Mouse (Mus musculus): ENCODE data around the gene Hist2h2aa2.
"Not testable (repeated sequence)": the region's sequence is repeated elsewhere in the genome, so short reads cannot be mapped to it uniquely, and the experiment has no call there.

Hist2h2aa2 gene

GRCm38 (mm10) chr3:96262216-96262875 is 22.3 kb upstream of the Hist2h2aa2 start:
- in situ Hi-C loops (cut with MboI; ENCODE audit: low sequenced_read_pairs), result no loop called here

DNA sequence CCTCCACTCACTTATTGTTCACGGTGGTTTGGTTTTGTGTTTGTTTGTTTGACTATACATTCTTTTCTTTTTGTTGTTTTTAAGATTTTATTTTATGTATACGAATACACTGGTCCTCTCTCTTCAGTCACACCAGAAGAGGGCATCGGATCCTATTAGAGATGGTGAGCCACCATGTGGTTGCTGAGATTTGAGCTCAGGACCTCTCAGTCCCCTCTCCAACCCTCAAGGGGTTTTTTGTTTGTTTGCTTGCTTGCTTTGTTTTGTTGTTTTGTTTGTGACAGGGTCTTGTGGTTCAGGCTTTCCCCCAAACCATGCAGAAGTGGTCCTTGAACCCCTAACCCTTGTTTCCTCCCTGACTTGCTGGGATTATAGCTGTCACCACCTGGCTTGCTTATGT is 21.5 kb upstream of the Hist2h2aa2 start:
- in situ Hi-C loops (cut with MboI; ENCODE audit: low sequenced_read_pairs), result no loop called here

GRCm38 (mm10) chr3:96260220-96260619 is 20.1 kb upstream of the Hist2h2aa2 start:
- in situ Hi-C loops (cut with MboI; ENCODE audit: low sequenced_read_pairs), result no loop called here

GRCm38 (mm10) chr3:96257190-96257589 is 17.1 kb upstream of the Hist2h2aa2 start:
- in situ Hi-C loops (cut with MboI; ENCODE audit: low sequenced_read_pairs), result no loop called here

DNA sequence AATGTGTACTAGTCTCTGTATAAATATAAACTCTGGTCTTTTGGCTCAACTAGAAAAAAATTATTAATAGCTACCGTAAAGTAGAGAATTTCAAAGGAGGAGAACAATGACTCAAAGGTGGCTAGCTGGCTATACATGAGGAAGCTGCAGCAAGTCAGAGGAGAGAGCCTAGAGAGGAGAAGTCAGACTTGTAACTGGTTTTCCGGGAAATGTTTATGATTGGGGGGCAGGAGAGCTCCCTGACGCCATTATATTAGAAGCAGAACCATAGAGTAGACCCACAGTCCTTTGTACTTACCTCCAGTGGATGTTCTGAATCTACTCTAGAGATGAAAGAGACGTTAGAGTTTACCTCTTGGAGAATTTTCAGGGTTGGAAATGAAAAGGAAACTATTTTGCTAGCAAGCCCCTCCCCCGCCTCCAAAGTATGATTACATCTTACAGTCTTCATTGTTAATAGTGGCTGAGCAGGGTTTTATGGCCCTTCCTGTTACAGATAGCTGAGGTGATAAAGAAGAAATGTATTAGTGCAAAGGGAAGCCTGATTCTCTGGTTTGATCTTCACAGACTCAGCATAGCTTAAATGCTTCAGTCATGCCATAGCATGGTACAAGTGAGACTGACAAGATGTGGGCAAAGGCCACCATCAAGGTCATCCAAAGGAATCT is 16.0 kb upstream of the Hist2h2aa2 start:
- in situ Hi-C loops (cut with MboI; ENCODE audit: low sequenced_read_pairs), result no loop called here

DNA sequence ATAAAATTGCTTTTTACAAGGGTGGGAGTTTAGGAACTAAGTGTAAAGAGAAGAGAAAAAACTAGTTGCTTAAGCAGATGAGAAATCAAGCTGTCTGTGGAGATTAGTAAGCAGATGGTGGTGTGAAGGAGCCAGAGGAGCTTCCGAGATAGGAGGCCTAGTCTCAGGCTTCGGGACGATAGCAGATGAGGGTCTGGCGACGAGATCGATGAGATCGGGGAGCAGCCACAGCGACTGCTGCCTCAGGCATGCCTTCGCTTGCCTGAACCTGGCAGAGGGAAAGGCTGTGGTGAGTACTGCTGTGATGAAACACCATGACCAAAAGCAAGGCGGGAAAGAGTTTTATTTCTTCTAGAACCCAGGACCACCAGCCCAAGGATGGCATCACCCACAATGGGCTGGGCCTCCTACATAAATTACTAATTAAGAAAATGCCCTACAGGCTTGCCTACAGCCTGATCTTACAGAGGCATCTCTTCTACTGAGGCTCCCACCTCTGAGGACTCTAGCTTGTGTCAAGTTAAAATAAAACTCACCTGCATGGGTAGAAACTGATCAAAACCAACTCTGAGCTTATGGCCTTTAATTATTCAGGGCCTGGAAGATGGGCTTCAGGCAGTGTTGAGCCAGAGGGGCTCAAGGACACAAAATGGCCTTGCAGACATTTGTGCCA is 14.7 kb upstream of the Hist2h2aa2 start:
- in situ Hi-C loops (cut with MboI; ENCODE audit: low sequenced_read_pairs), result no loop called here

GRCm38 (mm10) chr3:96251787-96252186 is 11.7 kb upstream of the Hist2h2aa2 start:
- in situ Hi-C loops (cut with MboI; ENCODE audit: low sequenced_read_pairs), result no loop called here

DNA sequence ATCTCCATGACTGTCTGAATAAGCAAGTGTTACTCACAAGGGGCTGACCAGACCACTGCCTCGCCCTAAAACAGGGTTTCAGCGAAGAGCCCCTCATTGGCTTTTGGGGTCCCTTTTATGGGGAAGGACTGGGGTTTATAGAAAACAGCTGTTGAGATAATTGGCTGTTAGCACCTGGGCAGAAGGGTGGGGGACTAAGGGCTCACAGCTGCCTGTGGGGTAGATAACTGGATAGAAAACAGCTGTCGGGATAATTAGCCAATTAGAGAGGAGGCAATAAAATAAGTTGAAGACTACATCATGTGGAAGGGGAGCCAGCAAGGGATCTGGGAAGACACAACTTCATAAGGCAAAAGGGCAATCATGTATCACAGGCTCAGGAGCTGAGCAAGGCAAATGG is 10.8 kb upstream of the Hist2h2aa2 start:
- in situ Hi-C loops (cut with MboI; ENCODE audit: low sequenced_read_pairs), result no loop called here

- in situ Hi-C loops (cut with MboI; ENCODE audit: low sequenced_read_pairs), result no loop called here
Observed at GRCm38 (mm10) chr3:96249034-96249345, 8.9 kb upstream of the Hist2h2aa2 start.

DNA sequence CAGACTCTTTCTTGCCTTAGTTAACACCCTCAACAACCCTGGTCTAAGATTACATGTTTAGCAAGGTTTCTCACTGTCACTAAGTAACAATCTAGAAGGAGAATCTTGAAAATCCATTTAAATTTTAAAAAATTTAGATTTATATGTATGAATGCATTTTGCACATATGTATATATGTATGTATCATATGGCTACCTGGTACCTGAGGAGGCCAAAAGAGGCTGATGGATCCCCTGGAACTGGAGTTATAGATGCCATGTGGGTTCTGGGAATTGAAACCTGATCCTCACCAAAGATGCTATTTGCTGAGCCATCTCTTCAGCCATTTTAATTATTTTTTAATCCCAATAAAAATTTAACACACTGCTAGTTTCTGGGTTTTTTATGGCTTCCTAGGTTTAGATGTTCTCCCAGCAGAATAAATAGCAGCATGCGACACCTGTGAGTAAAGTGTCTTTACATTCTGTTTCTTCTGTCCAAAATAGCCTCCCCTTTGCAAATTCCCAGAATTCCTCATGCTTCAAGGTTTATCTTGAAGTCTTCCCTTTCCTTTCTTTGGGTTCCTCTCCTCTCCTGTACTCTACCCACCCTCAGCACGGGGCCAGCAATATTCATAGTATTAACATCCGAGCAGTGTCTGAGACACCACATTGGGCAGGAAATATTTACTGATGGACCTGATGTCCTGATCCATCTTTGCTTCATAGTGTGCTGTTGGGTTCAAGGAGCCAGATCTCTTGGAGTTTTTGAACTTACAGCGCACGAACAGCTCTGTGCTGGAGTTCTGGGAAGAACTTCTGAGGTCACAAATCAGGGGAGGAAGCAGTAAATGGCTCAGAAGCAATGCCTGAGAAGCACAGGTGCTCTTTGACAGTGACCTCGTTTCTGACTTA is 8.3 kb upstream of the Hist2h2aa2 start:
- in situ Hi-C loops (cut with MboI; ENCODE audit: low sequenced_read_pairs), result no loop called here

GRCm38 (mm10) chr3:96247356-96248140 is 7.5 kb upstream of the Hist2h2aa2 start:
- in situ Hi-C loops (cut with MboI; ENCODE audit: low sequenced_read_pairs), result no loop called here

DNA sequence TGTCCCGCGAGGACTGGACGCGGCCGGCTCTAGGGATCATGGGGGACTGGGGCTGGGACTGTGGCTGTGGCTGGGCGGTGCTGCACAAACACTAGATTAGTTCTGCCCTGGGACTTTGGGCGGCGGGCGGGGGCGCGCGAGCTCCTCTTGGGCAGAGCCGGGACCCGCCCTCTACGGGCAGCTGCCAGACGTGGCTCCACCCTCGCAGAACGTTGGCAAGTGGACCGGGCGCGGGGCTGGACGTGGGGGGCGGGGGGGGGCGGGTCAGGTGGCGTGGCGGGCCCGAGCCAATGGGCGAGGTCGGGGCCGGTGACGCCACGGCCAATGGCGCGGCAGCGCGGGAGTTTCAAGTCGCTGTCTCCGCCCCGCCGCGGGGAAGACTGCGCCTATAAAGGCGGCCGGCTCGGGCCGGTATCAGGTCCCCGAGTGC is 6.4 kb upstream of the Hist2h2aa2 start, which contains the start of gene Hist2h3c1:
Gene Hist2h3c1, plus strand, starts transcription at position 259 of the 430 bp plus-strand sequence.
- in situ Hi-C loops (cut with MboI; ENCODE audit: low sequenced_read_pairs), result not testable (repeated sequence)

DNA sequence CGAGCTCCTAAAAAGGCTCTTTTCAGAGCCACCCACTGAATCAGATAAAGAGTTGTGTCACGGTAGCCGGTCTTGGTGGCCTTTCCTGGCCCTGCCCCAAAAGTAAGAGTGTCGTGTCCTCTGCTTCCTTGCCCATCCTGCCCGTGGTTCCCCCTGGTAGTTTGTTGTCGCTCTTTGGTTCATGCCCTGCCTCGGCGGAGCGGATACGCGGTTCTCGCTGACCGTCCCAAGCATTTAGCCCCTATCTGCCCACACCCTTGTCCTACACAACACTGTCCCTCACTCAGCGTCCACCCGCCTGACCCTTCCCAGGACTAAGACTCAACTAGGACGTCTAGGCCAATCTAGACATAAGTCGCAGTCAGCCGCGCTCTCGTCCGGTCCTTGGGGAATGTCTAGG is 5.9 kb upstream of the Hist2h2aa2 start:
- in situ Hi-C loops (cut with MboI; ENCODE audit: low sequenced_read_pairs), result not testable (repeated sequence)

DNA sequence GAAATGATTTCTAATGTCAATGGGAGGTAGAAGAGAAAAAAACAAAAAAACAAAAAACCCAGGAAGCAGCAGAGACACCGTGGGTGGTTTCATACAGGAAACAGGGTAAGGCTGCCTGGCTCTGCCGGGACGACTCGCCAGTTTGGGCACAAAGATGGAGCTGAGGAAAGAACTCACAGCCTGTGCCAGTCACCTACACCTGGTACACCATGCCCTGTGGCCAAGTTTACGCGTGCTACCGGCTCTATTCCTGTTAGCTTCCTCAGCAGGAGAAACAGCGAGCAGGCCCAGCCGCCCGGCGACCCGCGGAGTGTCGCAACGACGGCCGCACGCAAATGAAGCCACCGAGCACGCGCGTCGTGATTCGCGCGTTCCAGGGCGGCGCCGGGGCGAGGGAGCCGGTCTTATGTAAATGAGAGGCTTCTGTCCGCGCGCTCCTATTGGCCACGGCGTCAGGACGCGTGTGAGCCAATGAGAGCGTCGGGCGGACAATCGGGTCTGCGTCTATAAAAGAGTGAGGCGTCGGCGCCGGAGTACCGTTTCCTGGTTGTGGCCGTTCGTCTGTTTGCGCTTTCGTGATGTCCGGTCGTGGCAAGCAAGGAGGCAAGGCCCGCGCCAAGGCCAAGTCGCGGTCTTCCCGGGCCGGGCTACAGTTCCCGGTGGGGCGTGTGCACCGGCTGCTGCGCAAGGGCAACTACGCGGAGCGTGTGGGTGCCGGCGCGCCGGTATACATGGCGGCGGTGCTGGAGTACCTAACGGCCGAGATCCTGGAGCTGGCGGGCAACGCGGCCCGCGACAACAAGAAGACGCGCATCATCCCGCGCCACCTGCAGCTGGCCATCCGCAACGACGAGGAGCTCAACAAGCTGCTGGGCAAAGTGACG is 5.2 kb upstream of the Hist2h2aa2 start, which contains the start of gene Hist2h2aa1:
Gene Hist2h2aa1, plus strand, starts transcription at position 495 of the 884 bp plus-strand sequence.
- in situ Hi-C loops (cut with MboI; ENCODE audit: low sequenced_read_pairs), result not testable (repeated sequence)

DNA sequence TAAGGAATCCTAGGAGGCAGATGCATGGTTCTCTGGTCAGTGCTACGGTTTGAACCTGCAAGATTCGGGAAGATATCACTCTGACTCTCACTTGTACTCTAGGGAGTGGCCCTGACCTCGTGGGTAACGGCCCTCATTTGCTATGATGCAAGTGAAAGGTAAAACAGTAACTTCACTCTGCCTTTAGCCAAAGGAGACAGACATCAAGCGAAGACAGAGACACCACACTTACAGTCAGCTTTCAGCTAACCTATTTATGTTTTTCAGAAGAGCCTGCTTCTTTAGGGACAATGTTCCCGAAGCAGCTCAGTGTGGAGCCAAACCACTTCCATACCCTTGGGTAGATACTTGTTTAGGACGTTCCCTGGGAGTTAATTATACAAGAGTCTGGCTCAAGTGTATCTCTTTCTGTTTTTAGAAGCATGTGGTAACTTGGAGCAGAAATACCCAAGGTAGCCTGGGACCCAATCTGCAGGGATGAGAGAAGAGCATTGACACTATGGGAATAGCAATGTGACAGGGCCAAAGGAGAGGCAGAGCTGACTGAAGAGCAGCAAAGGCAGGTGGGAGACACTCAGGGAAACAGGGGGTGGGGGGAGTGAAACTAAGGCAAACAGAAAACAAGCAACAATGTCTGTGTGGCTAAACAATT is 4.0 kb upstream of the Hist2h2aa2 start:
- in situ Hi-C loops (cut with MboI; ENCODE audit: low sequenced_read_pairs), result no loop called here

DNA sequence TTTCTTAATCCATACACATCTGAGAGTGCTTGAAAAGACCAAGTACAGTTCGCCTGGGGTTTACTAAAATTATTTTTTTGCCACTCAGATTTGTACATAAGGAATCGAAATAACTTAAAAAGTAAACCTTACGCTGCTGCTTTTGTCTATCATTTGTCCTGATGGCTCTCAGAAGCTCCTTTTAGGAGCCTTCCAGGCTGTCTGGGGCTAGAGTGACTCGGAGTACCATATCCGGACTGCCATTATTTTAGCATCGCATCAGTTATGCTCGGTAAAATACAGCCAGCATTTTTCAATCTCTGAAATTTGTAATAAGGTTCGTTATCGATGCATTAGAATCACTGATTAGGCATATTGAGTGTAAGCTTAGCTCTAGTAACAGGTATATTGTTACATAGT is 722 bp upstream of the Hist2h2aa2 start:
- in situ Hi-C loops (cut with MboI; ENCODE audit: low sequenced_read_pairs), result no loop called here

- in situ Hi-C loops (cut with MboI; ENCODE audit: low sequenced_read_pairs), result not testable (repeated sequence)
Observed at GRCm38 (mm10) chr3:96238954-96239793, 902 bp downstream of the Hist2h2aa2 start, which contains the start of gene Hist2h3c2. Gene Hist2h3c2 (minus strand): TSS chr3:96239127.

All from CH12F3 (cell line).